Mouse (Mus musculus) intestine, embryonic 16.5 days (tissue): Measurements from ENCODE around the gene 1190002N15Rik. TPM values are rescaled to one million over a fixed set of nuclear protein-coding genes. Genes with fewer than 3 reads are reported as not detected.

ENCODE experiments used
- ATAC-seq: fragments of 200-750 bp; cut with Nextera tagmentation; 2 replicates; pipeline ENCODE4 v1.8.0; 2017; ENCODE audit warnings: moderate TSS enrichment, moderate library complexity
- H3K27ac ChIP-seq: fragments of 300-500 bp; sonication (generic); 2 replicates; pipeline ENCODE4 v1.5.1; 2014; ENCODE audit warnings: mild to moderate bottlenecking, low read length
- H3K27me3 ChIP-seq: fragments of 300-500 bp; sonication (generic); replicated peaks from 2 replicates; pipeline ENCODE4 v1.6.1; 2014; ENCODE audit warnings: low read length, control low read depth, mixed read lengths; ENCODE audit not compliant: control insufficient read depth, insufficient read depth
- H3K36me3 ChIP-seq: fragments of 300-500 bp; sonication (generic); 2 replicates; pipeline ENCODE4 v1.6.1; 2014; ENCODE audit warnings: low read length, control low read depth; ENCODE audit not compliant: control insufficient read depth, insufficient read depth
- H3K4me1 ChIP-seq: fragments of 300-500 bp; sonication (generic); 2 replicates; pipeline ENCODE4 v1.6.1; 2014; ENCODE audit warnings: low read length, control low read depth, mixed read lengths; ENCODE audit not compliant: control insufficient read depth, insufficient read depth
- H3K4me2 ChIP-seq: fragments of 300-500 bp; sonication (generic); 2 replicates; pipeline ENCODE4 v1.6.1; 2014; ENCODE audit warnings: low read depth, low read length, control low read depth
- H3K4me3 ChIP-seq: fragments of 300-500 bp; sonication (generic); 2 replicates; pipeline ENCODE4 v1.5.1; 2014; ENCODE audit warnings: mild to moderate bottlenecking, low read length
- H3K9ac ChIP-seq: fragments of 300-500 bp; sonication (generic); 2 replicates; pipeline ENCODE4 v1.6.1; 2014; ENCODE audit warnings: low read depth, low read length
- H3K9me3 ChIP-seq: fragments of 300-500 bp; sonication (generic); 2 replicates; pipeline ENCODE4 v1.6.1; 2016; ENCODE audit warnings: low read length, control low read depth; ENCODE audit not compliant: control insufficient read depth
- WGBS: fragments of 180-500 bp; shearing (Covaris S2); extraction: QIAGEN DNeasy Blood & Tissue Kit; methylation state at CpG from one replicate; pipeline ENCODE4 v1.1.7; 2014; 5-methylcytosine and 5-hydroxymethylcytosine counted together
- polyA plus RNA-seq: library from polyadenylated mRNA; unstranded; fragments of >200 nt; fragmentation: Nextera tagmentation; extraction: Ambion mirVana; gene quantifications from 2 replicates; pipeline ENCODE4 v1.2.1, GENCODE M21; 2015

Gene 1190002N15Rik
- polyA plus RNA-seq, result 3.2 and 3.5 TPM in 2 replicates

DNA sequence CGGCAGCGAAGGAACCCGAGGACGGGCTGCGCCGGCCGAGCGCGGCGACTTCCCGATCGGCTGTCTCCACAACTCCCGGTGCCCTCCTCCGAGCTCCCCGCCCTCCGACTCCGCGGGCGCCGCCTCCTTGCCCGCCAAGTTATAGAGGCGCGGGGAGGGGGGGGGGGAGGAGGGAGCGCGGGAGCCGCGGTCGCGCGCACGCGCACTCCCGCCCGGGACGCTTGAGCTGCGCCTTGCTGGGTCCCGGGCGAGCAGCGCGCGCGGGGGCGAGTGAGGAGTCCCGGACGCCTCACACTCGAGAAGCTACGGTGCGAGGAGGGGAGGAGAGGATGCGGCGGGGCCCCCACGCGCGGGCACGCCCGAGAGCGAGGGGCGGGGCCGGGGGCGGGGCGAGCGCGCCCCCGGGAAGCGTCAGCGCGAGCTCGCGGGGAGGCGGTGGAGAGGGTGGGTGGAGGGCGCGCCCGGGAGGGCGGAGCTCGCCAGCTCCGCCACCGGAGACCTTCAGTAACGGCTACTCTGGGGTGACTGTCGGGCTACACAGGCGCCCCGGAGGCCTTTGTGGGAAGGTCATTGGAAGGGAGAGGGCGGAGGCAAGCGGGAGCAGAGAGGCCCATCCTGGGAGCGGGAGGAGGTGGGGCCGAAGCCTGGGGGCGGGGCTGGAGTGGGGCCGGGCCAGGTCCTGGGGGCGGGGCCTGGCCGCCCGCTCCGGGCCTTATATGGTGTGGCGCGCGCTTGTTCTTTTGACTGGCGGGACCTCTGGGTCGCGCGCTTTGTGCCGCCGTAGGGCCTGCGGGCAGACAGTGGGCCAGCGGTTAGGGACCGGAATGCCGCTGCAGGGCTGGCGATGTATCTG lies at the start of gene 1190002N15Rik:
TSS of gene 1190002N15Rik (minus strand) at position 112 of the 853 bp plus-strand sequence.
- WGBS, result under 1% methylated on average over 69 of the region's 104 CpGs
- peak within 1 kb of the TSS; percentile 90 for H3K9ac ChIP-seq
- peak; percentile 89 for ATAC-seq
- no peaks in the 10 kb centered on the region for H3K36me3 ChIP-seq
- peaks cover 2% of the 10 kb centered on the region; the same call in 1 of the 2 replicates for H3K4me1 ChIP-seq
- H3K9me3 ChIP-seq, result no peaks in the 10 kb centered on the region
- peak within 1 kb of the TSS; percentile 94 for H3K4me2 ChIP-seq
- H3K27me3 ChIP-seq, result no peaks in the 10 kb centered on the region
- peak within 1 kb of the TSS; percentile 81 for H3K4me3 ChIP-seq
- H3K27ac ChIP-seq, result peak within 1 kb of the TSS; percentile 98

DNA sequence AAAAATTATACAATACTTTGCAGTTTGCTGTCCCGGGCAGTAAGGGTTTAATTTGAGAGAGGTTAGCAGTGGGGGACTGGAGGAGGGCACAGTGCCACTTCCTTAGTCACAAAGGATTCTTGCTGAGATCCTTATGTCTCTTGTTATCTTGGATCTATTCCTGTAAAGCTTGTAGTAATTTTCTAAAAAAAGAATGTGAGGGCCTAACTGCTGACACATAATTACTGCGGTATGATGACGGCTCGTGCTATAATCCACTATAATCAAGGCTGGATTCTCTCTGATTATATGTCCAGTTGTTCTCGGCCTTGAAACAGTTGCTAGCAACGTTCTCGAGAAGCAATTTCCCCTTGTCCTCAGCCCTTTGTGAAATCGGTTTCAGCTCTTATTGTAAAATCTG lies 44.4 kb upstream of the 1190002N15Rik start:
- H3K4me3 ChIP-seq, result no peak overlapping the region
- H3K36me3 ChIP-seq, result no peaks in the 10 kb centered on the region
- ATAC-seq, result no peak
- 79% methylated on average over 8 of the region's 8 CpGs for WGBS
- H3K9me3 ChIP-seq, result no peaks in the 10 kb centered on the region
- no peak overlapping the region for H3K9ac ChIP-seq
- no peak overlapping the region for H3K27ac ChIP-seq
- H3K4me2 ChIP-seq, result no peak overlapping the region
- no peaks in the 10 kb centered on the region for H3K4me1 ChIP-seq
- no peaks in the 10 kb centered on the region for H3K27me3 ChIP-seq

DNA sequence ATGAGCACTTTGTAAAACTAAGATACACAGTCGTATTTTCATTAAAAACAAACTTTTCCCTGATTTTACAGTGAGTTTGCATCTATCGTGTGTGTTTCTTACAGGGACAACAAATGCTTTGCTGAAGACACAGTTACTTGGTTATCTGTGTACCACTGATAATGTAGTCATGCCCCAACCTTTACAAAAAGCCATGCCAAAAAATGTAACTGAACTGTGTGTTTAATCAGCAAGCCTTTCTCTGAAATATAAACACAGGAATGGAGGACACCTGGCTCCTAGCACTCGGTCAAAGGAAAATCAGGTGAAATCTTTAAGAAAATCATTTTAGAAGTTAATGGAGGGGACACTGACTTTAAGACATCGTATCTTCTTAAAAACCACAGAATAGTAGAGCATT lies 43.8 kb upstream of the 1190002N15Rik start:
- Histone ChIP-seq H3K9me3 (no peaks in the 10 kb centered on the region), H3K27ac (no peak overlapping the region), H3K4me2 (no peak overlapping the region), H3K36me3 (no peaks in the 10 kb centered on the region), H3K4me1 (no peaks in the 10 kb centered on the region), H3K27me3 (no peaks in the 10 kb centered on the region), H3K4me3 (no peak overlapping the region), H3K9ac (no peak overlapping the region)
- no peak for ATAC-seq
- 83% methylated on average over 4 of the region's 4 CpGs for WGBS

DNA sequence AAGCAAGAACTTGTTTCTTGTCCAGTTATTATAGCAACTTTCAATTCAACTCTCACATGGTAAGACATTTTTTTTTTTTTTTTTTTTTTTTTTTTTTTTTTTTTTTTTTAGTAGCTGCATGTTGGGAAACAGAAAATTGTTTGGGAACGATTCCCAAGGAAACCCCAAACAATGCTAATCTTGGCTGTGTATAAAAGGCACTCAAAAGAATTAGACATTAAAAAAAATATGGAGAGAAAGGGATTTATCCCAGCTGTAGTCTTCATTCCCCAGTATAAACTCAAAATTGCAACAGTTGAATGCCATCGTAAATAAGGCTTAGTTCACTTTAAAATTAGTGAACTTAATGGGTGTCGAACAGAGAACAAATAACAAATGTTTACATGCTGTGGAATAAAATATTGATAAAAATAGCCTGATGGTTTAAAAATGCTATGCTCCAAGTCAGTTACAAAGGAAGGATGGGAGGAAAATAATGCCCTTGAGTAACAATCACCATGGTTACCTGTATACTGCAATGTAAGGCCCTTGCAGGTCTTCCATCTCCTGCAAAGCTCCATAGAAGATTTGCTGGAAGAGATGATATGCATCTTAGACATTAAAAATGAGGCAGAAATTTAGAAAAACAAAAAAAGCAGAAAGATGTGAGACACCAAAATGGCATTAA lies 42.3 kb upstream of the 1190002N15Rik start:
- Histone ChIP-seq H3K4me1 (no peaks in the 10 kb centered on the region), H3K36me3 (no peaks in the 10 kb centered on the region), H3K4me2 (no peak overlapping the region), H3K27me3 (no peaks in the 10 kb centered on the region), H3K9me3 (no peaks in the 10 kb centered on the region), H3K9ac (no peak overlapping the region), H3K4me3 (no peak overlapping the region), H3K27ac (no peak overlapping the region)
- no peak for ATAC-seq
- 69% methylated on average over 3 of the region's 3 CpGs for WGBS

DNA sequence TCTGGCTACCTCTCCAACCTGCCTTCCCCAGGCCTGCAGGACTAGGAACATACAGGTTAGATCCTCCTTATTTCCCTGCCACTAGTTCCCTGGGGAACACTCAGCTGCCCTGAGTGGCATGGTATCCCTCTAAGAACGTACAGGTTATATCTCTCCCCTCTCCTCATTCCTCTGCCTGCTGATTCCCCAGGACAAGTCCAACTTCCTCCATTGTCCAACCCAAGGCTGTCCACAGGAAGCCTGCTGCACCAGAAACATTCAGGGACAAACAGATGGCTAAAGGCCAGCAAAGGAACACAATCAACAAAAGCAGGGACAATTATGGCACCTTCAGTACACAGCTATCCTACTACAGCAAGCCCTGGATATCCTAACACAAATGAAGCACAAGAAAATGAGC lies 33.9 kb upstream of the 1190002N15Rik start:
- WGBS, result 69% methylated on average over 1 of the region's 1 CpGs
- no peaks in the 10 kb centered on the region for H3K36me3 ChIP-seq
- H3K27ac ChIP-seq, result no peak overlapping the region
- H3K9me3 ChIP-seq, result no peaks in the 10 kb centered on the region
- no peak overlapping the region for H3K9ac ChIP-seq
- no peak overlapping the region for H3K4me3 ChIP-seq
- no peak overlapping the region for H3K4me2 ChIP-seq
- H3K27me3 ChIP-seq, result no peaks in the 10 kb centered on the region
- ATAC-seq, result no peak
- no peaks in the 10 kb centered on the region for H3K4me1 ChIP-seq

DNA sequence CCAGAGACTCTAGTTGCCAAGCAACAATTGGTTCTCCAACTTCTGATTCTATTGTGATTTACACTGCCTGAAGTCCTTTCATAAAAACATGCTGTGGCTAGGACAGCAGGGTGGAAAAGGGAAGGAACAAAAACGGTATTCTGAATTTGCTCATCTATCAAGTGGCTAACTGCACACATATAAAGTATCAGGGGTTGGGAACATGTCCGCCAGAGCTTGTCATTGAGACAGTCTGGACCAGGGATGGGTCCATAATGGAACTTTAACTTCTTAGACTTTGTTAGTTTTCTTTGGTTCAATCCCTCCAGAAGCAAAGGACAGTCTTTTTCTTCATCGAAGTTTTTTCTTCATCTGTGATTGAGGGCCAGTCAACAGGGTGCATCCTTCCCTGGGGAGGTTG lies 30.5 kb upstream of the 1190002N15Rik start:
- no peaks in the 10 kb centered on the region for H3K36me3 ChIP-seq
- H3K9me3 ChIP-seq, result no peaks in the 10 kb centered on the region
- 83% methylated on average over 3 of the region's 3 CpGs for WGBS
- no peaks in the 10 kb centered on the region for H3K4me1 ChIP-seq
- ATAC-seq, result no peak
- H3K27ac ChIP-seq, result no peak overlapping the region
- no peak overlapping the region for H3K4me3 ChIP-seq
- no peak overlapping the region for H3K9ac ChIP-seq
- H3K4me2 ChIP-seq, result no peak overlapping the region
- no peaks in the 10 kb centered on the region for H3K27me3 ChIP-seq

DNA sequence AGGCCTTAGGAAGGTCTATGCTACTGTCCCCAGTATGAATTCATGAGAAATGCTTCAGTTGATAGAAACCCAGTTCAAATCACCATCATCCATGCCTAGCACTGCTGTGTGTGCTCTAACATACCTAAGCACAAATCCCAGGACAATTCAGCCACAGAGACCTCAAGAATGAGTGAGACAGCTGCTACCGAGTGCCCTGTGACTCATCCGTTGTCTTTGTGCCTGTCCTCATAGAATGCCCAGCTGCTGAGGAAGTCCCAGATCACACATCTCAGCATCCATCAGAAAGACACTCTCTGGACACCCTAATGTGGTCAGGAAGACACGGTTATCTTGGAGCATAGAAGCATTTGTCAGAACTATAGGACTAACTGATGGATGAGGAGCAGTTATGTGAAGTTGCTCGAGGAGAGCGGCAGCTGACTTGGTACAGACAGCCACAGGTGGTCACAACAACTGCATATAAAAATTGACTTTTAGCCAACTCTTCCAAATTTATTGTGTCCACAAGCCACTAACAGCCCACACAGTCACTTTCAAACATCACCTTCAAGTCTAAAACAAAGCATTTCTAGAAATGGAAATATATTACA lies 29.9 kb upstream of the 1190002N15Rik start:
- WGBS, result 71% methylated on average over 5 of the region's 5 CpGs
- H3K4me1 ChIP-seq, result no peaks in the 10 kb centered on the region
- no peak overlapping the region for H3K4me3 ChIP-seq
- no peaks in the 10 kb centered on the region for H3K36me3 ChIP-seq
- H3K9ac ChIP-seq, result no peak overlapping the region
- ATAC-seq, result no peak
- H3K27ac ChIP-seq, result 0 out of 2 replicates have a peak overlapping the region, but pooled peaks have one; percentile 1
- no peaks in the 10 kb centered on the region for H3K27me3 ChIP-seq
- H3K4me2 ChIP-seq, result no peak overlapping the region
- no peaks in the 10 kb centered on the region for H3K9me3 ChIP-seq

DNA sequence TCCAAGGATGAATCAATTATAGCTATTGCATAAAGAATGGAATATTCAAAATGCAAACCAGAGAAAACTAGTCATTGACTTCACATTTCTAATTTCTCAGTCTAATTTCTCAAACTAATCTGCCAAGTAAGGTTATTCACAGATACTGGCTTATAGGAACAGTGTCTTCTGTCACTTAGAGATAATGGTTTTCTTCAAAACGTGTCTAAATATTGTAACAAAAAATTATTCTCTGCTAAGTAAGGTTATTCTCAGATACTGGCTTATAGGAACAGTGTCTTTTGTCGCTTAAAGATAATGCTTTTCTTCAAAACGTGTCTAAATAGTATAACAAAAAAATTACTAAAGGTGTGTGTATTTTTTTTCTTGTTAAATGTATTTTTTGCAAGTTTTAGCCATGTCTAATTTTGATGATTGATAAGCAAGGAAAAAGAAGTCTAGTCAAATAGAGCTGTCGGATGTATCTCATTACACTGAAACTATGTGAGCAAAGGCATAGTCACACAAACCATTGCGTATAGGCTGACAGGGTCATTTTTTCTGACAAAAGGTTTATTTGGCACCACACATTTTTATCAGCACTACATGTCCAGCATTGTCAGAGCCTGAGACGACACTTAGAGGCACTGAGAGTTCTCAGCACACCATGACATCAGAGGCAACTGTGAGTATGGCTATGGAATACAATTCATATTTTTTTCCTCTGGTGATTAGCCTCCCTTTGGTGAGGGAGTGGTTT lies 19.1 kb upstream of the 1190002N15Rik start:
- Histone ChIP-seq H3K36me3 (no peaks in the 10 kb centered on the region), H3K9ac (no peak overlapping the region), H3K27ac (no peak overlapping the region), H3K4me1 (no peaks in the 10 kb centered on the region), H3K27me3 (no peaks in the 10 kb centered on the region), H3K4me3 (no peak overlapping the region), H3K4me2 (no peak overlapping the region), H3K9me3 (no peaks in the 10 kb centered on the region)
- no peak for ATAC-seq
- 78% methylated on average over 6 of the region's 6 CpGs for WGBS

DNA sequence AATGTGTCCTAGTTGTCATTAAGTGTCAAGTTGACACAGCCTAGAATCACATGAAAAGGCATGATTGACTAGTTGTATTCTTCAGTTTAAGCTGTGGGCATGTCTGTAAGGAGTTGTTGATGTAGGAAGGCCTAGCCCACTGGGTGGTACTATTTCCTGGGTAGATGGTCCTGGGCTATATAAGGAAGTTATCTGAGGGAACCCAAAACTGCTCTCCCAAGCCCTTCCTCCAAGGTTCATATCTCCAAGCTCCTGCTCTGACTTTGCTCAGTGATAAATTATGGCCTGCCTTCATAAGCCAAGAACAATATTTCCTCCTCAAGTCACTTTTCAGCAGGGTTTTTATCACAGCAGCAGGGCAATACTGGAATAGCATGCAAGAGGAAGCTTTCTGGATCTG lies 18.4 kb upstream of the 1190002N15Rik start:
- Histone ChIP-seq H3K27ac (no peak overlapping the region), H3K9ac (no peak overlapping the region), H3K4me1 (no peaks in the 10 kb centered on the region), H3K4me2 (no peak overlapping the region), H3K4me3 (no peak overlapping the region), H3K9me3 (no peaks in the 10 kb centered on the region), H3K27me3 (no peaks in the 10 kb centered on the region), H3K36me3 (no peaks in the 10 kb centered on the region)
- no peak for ATAC-seq
